Mouse (Mus musculus): ENCODE results near the gene 2410004B18Rik.

2410004B18Rik gene

DNA sequence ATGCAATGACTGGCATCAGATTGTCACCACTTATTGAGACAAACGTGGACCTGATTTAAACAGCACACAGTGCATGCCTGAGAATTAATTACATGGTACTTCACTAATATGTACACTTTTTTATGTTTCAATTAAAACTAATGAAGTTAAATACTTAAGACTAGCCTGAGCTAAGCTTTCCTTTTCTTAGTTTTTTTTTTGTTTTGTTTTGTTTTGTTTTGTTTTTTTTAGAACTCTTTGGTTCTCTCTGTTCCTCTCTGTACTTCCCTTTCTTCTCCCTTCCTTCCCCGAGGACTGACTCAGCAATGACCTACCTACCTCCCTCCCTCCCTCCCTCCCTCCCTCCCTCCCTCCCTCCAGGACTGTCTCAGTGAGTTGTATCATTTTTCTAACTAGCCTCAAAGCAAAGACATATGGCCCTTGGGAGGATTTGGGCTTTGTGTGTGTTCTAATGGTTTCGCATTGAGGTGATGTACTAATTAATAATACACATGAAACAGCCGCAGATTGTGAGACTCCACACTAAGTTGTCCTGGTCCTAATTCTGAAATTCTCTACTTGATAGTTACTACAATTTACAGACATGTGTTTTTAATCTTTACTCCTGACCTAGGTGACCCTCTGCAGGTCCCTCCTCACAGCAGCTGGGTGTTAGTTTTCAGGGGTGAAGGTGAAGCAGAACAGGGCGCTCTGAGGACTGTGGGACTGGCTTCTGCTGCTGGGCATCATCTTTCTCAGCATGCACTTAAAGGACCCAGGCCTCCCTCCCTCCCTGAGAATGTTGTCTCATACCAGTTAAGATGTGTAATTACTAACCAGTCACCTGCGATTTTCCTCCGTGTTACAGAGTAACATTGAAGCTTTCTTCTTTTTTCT is 8.1 kb upstream of the 2410004B18Rik start:
- DNase-seq (ENCODE audit: low spot score in 2 of 2) = no peak

DNA sequence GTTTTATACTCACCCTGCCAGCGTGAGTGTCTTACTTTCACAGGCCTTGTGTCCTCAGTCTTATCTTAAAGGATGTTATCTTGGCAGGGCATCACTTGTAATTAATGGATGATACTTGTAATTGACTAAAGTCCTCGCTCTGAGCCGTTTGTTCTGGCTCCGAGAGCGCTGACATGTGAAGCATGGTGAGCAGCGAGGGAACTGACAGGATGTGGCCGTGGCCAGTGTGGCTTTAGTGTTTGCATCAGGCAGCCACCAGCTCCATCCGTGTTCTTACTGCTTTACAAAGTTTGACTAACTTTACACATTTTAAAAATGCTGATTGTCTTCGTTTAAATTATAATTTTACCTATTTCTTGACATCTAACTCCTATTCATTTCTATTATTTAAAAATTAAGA is 4.0 kb upstream of the 2410004B18Rik start:
- no peak for DNase-seq (ENCODE audit: low spot score in 2 of 2)

DNA sequence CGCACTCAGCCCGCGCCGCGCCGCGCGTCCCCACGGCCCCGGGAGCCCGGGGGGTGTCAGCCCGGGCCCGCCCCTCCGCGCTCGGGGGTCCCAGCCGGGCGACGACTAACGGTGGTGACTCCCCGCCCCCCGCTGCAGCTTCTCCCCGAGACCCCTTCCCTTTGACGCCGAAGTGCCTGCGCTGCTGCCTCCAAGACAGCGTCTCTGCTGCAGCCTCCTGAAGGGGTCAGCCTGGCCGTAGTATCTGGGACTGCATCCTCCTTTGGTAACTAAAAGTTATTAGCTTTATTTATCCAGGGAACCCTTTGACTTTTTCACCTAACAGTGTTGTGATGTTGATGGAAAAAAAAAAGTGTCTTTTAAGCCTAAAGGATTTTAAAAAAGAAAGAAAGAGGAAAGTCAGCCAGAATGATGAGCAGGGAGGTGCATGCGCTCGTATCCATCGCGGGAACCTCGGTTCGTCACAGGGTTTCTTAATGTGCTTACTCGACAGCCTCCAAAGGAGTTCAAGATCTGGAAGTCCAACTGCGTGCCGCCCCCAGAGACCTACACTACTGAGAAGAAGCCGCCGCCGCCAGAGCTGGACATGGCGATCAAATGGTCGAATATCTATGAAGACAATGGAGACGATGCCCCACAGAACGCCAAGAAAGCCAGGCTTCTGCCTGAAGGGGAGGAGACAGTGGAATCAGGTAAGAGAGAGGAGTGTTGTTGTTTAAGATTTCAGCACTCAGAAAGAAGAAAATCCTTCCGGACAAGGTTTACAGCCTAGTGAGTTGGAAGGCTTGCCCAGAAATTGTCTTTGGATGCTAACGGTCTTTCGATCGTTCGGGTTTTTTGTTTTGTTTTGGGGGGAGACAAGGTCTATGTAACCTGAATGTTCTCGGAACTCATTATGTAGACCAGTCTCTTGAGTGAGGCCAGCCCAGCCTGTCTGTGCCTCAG is 863 bp downstream of the 2410004B18Rik start:
- no peak for DNase-seq (ENCODE audit: low spot score in 2 of 2)

DNA sequence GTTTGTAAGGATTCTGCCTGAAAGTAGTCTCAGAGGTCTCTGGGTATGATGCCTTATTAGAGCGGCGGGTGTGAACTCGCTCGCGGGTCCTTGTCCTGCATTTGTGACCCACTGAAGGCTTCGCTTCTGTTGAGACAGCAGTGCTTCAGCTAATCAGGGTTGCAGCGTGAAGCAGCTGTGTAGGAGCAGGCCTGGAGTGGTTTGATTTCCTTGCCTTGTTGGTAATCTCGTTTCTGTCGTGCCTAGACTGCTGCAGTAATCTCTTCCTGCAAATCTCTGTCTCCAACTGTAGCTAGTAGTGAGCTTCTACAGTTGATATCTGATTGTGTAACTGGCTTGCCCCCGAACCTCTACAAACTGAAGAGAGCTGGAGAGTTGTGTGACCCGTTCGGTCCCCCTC is 1.6 kb downstream of the 2410004B18Rik start:
- DNase-seq (ENCODE audit: low spot score in 2 of 2) = no peak

DNA sequence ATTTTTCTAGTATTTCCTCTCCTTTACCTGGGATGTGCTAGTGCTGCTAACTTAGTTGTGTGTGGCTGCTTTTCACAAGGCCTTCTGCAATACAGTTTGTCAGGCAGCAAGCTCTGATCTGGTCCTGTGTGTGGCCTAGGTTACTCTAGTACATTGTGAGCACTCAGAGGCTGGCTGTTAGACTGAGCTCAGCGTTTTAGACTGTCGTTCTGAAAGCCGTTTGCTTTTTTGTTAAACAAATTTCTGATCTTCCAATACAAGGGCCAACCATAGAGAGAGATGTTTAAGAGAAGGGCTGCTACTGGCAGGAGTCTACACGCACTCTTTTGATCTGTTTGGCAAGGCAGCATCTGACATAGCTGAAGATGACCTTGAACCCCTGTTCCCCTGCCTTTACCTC is 2.2 kb downstream of the 2410004B18Rik start:
- no peak for DNase-seq (ENCODE audit: low spot score in 2 of 2)

DNA sequence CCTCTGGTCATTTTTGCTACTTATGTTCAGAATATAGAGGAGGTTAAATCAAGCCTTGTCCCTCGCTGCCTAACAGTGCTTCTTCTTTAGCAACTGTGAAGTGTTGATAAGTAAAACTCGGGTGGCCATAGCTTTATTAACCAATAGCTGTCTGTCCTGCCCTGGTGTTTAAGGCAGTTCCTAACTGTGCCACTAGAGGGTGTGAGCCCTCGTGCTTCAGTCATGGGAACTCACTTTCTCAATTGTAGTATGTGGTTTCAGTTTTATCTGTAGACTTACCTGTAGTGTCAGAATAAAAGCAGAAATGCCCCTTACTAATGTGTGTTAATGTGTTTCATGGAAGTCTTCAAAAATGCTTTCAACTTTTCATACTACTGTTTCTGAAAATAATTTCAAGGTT is 4.2 kb downstream of the 2410004B18Rik start:
- peak in 1 of 2 experiments; percentile 62 for DNase-seq (ENCODE audit: low spot score in 2 of 2)

DNA sequence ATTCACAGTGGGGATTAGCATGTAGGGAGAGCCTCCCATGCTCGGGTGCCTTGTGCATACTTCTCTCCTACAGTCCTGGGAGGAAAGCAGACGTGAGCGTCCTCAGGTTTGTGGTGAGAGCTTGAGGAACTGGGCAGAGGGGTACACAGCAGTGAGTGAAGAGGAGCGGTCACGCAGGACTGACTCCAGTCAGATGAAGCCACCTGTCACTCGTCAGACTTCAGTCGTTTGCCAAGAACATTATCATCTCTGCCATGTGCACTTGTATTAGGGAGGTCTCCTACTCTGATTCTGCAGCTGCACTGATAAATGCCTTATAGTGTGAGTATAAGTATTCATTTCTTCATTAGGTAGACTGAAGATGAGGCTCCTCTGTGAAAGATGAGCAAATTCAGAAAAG is 6.5 kb downstream of the 2410004B18Rik start:
- DNase-seq (ENCODE audit: low spot score in 2 of 2) = no peak

DNA sequence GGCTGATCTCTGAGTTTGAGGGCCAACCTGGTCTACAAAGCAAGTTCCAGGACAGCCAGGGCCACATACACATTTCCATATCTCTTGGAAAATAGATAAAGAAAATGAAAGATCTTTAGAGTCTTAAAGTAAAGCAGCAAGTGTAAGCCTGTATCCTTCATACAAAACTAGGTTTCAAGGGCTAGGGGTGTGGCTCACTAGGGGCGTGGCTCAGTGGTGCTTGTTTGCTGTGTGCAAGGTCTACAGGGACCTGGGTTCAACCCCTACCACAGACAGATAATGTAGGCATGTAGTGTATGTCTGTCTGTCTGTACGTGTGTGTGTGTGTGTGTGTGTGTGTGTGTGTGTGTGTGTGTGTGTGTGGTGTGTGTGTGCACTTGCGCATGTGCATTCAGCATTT is 8.1 kb downstream of the 2410004B18Rik start:
- no peak for DNase-seq (ENCODE audit: low spot score in 2 of 2)

DNA sequence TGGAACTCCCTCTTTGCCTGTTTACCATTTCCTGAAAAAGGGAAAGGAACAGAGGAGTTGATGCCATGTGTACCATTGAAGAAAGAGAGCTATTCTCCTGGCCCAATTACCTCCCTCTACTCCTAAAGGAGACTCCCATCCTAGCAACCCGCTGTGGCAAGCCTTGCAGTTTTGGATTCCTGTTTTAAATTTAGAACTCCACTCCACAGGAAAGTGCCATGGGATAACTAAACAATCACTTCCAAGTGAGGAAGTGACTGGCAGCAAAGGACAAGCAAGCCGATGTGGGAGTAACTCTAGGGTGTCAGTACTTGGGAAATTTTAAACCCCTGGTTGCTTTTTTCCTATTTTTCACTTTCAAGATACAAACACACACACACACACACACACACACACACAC is 8.8 kb downstream of the 2410004B18Rik start:
- DNase-seq (ENCODE audit: low spot score in 2 of 2) = no peak

DNA sequence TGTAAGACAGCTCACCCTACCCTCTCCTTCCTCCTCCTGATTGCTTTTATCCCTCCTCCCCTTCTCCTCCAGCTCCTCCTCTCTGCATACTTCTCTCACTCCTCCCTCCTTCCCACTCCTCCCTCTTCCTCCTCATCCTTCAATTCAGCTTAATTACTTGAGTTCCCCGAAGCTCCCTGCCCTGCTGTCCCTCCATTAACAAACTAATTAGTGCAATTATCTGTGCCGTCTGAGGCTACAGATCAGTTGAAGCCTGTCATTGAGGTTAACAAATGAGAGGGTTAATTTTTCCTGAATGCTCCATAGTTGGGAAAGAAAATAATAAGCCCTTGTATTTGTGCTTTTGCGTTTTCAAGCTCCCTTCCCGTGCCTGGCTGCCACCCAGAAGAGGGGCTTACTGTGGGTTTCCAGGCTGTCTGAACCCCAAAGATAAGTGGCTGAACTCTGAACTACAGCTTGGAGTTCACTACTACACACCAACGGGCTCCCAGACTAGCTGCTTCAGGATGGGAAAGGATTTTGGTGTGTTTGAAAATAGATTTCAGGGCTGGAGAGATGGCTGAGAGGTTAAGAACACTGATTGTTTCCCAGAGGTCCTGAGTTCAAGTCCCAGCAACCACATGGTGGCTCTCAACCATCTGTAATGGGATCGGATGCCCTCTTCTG is 9.9 kb downstream of the 2410004B18Rik start:
- DNase-seq (ENCODE audit: low spot score in 2 of 2) = no peak

DNA sequence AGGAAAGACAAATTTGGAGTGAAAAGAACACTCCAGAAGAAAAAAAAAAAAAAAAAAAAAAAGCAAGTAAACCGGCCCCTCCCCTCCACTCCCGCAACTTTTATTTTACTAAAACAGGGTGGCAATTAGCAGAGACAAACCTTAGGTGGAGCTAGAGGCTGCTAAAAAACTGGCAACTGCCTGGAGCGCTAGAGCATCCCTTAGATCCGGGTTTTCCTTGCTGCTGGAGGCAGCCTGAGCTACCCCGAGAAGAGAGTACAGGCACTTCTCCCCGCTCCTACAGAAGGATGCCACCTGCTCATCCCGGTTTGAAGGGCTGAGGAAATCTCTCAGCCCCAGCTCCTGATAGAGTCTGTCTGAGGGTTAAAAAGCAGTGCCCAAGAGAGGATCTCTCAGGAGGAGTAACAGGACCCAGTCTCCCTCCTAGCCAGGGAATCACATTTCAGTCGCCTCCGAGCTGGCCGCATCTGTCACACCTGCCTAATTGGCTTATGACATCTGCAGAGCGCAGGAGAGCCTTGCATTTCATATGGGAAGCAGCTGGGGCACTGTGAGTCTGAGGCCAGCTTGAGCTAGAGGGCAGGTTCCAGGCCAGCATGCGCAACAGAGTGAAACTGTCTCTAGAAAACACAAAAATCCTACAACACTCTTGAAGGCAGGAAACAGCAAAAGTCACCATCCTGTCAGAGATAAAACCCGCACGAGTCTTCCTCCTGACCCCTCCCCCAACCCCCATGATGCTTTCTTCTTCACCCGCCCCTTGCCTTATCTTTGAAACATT is 12.4 kb downstream of the 2410004B18Rik start:
- peak; percentile 42 to 52 for DNase-seq (ENCODE audit: low spot score in 2 of 2)

DNA sequence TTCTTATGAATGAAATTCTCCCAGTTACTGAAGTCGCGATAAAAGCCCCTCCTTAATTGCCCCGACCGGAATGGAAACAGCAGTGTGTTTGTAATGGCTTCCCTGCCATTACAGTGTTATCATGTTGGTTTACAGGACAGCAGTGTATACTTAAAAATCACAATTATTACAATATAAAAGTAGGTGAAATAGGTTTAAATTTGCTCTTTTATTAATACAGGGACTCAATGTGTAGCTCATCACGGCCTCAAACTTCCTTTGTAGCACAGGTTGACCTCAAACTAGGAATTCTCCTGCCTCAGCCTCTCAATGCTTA is 13.0 kb downstream of the 2410004B18Rik start:
- no peak for DNase-seq (ENCODE audit: low spot score in 2 of 2)

DNA sequence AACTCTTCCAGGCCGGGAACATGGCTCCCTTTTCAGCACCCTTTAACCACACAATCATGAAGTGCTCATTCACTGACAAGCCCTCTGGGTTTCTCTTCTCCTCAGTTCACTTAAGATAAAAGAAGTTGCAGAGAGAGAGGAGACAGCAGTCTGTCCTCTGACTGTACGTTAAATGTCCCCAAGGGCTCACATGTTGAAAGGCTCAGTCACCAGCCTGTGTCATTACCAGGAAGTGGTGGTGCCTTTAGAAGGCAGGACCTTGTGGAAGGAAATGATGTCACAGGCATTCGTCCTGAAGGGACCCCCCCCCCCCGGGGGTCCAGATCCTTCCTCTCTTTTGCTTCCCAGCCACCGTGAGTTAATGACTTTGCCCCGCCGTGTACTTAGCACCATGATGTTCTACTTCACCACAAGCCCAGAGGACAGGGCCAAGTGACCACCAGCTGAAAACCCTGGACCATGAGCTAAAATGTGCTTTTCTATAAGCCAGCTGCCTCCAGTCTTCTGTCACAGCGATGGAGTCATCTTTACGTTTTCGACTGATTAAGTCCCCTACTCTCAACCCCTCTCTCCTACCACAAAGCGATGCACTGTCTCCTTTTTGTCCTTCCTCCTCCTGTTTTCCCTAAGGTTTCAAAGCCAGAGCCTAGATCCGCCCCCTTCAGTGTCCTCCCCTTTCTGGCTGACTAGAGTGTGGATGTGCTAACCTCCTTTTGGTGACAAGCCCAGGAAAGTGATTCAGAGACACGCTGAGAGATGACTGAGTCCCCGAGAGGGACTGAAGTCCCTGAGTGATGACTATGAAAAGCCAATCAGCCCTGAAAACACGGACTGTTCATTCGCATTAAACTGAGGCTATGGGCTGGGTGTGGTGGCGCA is 13.7 kb downstream of the 2410004B18Rik start:
- peak in 1 of 2 experiments; percentile 42 for DNase-seq (ENCODE audit: low spot score in 2 of 2)

DNA sequence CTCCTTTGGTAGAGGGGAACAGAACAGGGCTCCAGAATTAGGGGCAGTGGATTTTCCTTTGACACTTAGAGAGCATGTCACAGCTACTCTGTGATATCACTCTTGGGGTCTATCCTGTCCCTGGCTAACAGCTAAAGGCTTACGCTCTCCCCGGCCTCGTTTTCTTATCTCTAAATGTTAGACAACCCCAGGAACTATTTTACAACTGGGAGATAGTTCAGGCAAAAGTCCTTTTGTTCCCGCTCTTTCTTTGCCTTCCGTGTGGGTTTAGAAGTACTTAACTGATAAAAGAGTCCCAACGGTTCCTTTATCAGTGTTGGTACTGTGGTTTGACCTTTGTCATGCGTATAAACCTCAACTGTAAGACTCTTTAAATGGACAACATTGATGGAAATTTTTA is 15.1 kb downstream of the 2410004B18Rik start:
- no peak for DNase-seq (ENCODE audit: low spot score in 2 of 2)

DNA sequence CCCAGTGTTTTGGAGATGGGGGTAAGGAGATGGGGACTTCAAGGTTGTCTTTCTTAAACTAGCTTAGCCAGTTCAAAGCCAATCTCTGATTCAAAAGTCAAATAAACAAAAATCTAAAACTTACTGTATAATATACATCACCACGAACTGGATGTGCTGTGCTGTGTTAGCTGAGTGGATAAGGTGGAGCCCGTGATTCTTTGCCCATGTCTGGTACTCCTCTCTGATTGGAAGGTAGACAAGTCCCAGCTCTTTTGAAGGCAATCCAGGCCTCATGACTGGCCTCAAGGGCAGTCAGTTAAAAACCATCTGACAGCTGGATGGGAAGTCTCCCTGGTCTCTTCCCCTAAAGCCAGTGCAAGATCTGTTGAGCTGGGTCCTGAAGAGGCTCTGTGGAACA is 15.6 kb downstream of the 2410004B18Rik start:
- no peak for DNase-seq (ENCODE audit: low spot score in 2 of 2)

DNA sequence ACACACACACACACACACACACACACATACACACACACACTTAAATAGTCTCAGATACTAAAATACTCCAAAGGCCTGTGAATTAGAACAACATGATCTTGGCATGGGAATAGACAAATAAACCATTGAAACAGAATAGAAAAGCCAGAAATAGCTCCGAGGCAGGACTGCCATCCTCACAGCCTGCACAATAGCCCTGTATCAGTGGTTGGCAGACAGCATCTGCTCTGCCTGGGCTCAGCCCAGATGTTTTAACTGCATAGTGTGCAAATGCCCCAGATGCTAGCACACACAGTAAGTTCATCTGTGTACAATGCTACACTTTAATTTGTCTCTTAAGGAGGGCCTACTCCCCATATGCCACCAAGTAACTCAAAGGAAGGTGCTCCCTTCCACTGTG is 22.0 kb downstream of the 2410004B18Rik start:
- DNase-seq (ENCODE audit: low spot score in 2 of 2) = no peak

DNA sequence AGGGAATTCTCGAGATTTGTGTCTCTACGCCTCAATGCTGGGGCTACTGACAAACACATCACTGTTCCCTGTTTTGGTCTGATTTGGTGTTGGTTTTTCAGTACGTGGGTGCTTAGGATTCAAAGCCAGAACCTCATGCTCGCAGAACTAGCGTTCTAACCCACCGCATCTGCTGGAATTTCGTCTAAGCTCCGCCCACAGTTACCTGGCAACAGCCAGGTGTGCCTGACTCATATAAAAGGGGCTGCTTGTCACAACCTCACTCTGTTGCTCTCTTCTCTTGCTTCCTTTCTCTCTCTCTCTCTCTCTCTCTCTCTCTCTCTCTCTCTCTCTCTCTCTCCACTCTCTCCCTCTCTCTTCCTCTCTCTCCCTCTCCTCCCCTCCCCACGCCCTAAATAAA is 24.6 kb downstream of the 2410004B18Rik start:
- no peak for DNase-seq (ENCODE audit: low spot score in 2 of 2)

DNA sequence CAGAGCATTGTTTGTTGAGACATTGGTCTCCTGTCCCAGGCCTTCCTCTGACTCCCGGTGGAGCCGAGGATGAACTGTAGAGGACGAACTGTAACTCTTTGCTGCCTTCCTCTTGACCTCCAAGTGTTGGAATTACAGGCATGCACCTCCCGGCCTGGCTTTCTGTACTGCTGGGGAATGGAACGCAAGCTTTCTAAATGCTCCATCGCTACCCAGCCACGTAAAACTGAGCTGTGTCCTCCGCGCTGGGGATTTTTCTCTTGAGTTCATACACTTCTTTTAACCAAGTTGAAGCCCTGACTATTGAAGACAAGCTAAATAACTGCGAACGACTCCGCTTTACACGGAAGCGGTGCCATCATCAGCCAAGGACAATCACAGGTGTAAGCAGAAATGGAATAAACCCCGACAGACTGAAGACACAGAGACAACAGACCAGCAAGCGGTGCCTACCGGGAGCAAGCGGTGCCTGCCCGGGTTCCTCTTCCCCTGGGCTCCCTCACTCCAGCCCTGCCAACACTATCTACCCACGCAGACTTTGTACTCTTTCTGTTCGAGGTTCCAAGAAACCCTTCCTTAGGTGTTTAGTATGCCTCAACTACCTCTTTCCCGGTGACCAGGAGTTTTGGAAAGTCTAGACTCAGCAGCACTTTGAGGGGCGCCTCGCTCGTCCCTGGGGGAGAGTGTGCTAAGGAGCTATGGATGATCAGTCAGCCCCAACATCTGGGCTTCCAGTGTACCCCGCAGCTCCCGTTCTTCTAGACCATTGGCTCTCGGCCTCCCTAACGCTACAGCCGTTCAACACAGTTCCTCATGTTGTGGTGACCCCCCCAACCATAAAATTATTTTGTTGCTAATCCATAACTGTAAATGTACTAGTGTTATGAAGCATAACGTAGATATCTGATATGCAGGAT is 25.5 kb downstream of the 2410004B18Rik start:
- no peak for DNase-seq (ENCODE audit: low spot score in 2 of 2)

DNA sequence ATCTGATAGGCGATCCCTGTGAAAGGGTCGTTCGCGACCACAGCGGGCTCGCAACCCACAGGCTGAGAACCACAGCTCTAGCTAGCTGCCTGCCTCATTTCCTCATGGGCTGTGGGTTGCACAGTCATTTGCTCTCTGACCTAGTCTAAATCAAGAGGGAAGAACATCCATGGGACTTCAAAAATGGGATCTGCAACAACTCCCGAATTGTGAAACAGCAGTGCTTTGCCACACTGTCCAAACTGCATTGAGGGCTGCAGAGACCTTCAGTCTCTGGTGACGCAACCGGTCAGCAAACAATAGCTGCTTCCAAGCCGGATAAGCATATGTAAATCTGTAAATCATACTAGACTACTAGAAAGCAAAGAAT is 26.2 kb downstream of the 2410004B18Rik start:
- peak in 1 of 2 experiments; percentile 48 for DNase-seq (ENCODE audit: low spot score in 2 of 2)
